Mouse (Mus musculus) urinary bladder, adult 2 months (tissue): ENCODE measurements around the gene Olfr1389. TPM values are rescaled to one million over a fixed set of nuclear protein-coding genes. Genes with fewer than 3 reads are reported as not detected.
"Not testable (repeated sequence)": the region's sequence is repeated elsewhere in the genome, so short reads cannot be mapped to it uniquely, and the experiment has no call there.

Source experiments
- DNase-seq: peaks from one replicate; pipeline ENCODE4 v3.0.0; 2022; ENCODE audit warnings: low spot score
- polyA plus RNA-seq: library from polyadenylated mRNA; depleted of rRNA; stranded (reverse); fragments of >200 nt; gene quantifications from 2 replicates; pipeline ENCODE4 v1.2.3, GENCODE M21; 2012; rRNA removed

Gene Olfr1389
- polyA plus RNA-seq: not detected in 2 replicates

- DNase-seq: no peak
Observed at GRCm38 (mm10) chr11:49422767-49423166, at the start of gene Olfr1389. Gene Olfr1389 (plus strand): TSS chr11:49423067.

DNA sequence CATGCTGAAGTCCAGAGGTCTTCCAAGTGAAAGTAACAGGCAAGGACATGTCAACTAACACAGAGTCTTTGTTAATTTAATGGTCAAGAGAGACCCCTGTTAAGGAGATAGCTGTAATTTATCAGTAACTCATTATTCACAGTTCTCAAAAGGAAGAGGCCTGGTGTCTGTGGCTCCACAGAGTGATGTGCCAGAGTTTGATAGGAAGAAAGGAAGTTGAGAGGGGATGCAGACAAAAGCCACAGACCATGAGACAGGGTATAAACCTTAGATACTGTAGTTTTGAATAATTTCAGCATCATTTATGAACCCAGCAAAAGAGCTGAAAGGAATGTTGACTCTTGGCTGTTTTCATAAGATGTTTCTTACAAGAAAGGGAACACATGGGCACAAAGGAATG, 39.7 kb upstream of the Olfr1389 start:
- DNase-seq: no peak

DNA sequence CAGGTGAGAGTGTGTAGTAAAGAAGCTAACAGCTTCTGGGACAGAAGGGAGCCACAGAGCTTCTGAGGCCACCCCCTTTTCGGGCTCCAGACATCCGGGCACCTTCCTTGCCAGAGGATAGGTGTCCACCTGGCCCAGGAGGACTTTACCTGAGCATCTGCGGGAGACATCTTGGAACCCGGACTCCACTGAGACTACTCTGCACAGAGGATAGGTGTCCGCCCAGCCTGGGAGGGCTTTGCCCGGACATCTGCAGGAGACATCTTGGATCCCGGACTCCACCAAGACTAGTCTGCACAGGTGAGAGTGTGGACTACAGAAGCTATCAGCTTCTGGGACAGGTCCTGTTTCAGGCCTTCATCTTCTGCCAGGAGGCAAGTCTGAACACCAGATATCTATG, 36.7 kb upstream of the Olfr1389 start:
- not testable (repeated sequence) for DNase-seq

DNA sequence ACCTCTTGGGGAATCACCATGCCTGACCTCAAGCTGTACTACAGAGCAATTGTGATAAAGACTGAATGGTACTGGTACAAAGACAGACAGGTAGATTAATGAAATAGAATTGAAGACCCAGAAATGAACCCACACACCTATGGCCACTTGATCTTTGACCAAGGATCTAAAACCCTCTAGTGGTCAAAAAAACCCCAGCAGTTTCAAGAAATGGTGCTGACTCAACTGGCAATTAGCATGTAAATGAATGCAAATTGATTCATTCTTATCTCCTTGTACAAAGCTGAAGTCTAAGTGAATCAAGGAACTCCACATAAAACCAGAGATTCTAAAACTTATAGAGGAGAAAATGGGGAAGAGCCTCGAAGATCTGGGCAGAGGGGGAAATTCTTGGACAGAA, 30.2 kb upstream of the Olfr1389 start:
- DNase-seq: not testable (repeated sequence)

DNA sequence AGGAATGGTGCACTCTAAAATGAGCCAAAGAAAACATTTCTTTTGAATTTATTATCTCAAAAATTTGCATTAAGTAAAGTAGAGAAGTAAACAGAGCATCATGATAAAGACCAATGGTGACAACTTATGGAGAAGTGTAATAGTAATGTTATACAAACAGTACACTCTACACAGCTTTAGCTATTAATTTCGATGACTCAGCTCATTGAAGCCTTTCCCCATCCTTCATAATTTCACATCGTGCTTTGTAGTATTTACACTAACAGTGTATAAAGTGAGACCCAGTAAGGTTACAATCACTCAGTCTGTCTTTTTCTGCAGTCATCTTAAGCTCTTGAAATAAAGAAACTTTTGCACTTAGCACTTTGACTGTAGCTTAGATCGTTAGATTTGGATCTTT, 16.1 kb upstream of the Olfr1389 start:
- no peak for DNase-seq

DNA sequence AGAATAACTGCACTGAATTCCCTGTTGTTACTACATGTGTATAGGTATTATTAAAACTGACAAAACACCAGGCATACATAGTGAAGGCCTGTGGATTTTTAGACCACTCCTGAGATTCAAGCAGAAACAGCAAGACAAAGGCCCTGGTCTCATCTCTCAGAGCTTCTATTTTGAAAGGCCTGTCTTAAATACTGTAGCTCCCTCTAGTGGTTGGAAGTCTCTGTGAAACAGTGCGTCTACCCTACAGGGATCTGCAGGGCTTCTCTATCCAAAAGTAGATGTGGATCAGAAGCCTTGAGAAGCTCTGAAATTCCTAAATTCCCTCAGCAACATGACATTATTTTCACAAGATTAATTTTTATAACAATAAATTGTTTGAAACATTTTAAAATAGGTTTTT, 12.3 kb upstream of the Olfr1389 start:
- DNase-seq: no peak

- DNase-seq: no peak
Observed at GRCm38 (mm10) chr11:49425257-49425927, 2.5 kb downstream of the Olfr1389 start.

GRCm38 (mm10) chr11:49429641-49430040, 6.8 kb downstream of the Olfr1389 start:
- no peak for DNase-seq

- no peak for DNase-seq
Observed at GRCm38 (mm10) chr11:49436411-49436810, 13.5 kb downstream of the Olfr1389 start, which contains the start of gene Olfr1388. Gene Olfr1388 (plus strand): TSS chr11:49436624.

GRCm38 (mm10) chr11:49455043-49455442, 32.2 kb downstream of the Olfr1389 start, which contains the start of gene Olfr1387:
Gene Olfr1387 (plus strand): TSS chr11:49455343.
- DNase-seq: no peak

- not testable (repeated sequence) for DNase-seq
Observed at GRCm38 (mm10) chr11:49464746-49465145, 41.9 kb downstream of the Olfr1389 start, which contains the start of gene Olfr1386. Gene Olfr1386 (plus strand): TSS chr11:49465046.

Other genes starting within 250 kb of the Olfr1389 start
- gene Btnl9, start 235.9 kb upstream of the Olfr1389 start, polyA plus RNA-seq: 0.62 and 0.73 TPM in 2 replicates
- gene Zfp62, start 219.8 kb upstream of the Olfr1389 start, polyA plus RNA-seq: 12.4 and 17.0 TPM in 2 replicates
- gene Mgat1, start 178.9 kb upstream of the Olfr1389 start, polyA plus RNA-seq: 61.8 and 63.4 TPM in 2 replicates
- gene Olfr1393, start 144.8 kb upstream of the Olfr1389 start, polyA plus RNA-seq: 0.06 and 0.12 TPM in 2 replicates
- gene Olfr1392, start 137.8 kb upstream of the Olfr1389 start, polyA plus RNA-seq: 0.10 and 0.15 TPM in 2 replicates
- not detected in 2 replicates for gene Olfr10, start 118.3 kb upstream of the Olfr1389 start, polyA plus RNA-seq
- not detected in 2 replicates for gene Olfr1391, start 100.3 kb upstream of the Olfr1389 start, polyA plus RNA-seq
- gene Olfr1390, start 87.9 kb upstream of the Olfr1389 start, polyA plus RNA-seq: not detected in 2 replicates
- 0.04 and 0.14 TPM in 2 replicates for gene Olfr1388, start 13.6 kb downstream of the Olfr1389 start, polyA plus RNA-seq
- not detected in 2 replicates for gene Olfr1387, start 32.3 kb downstream of the Olfr1389 start, polyA plus RNA-seq
- gene Olfr1386, start 42.0 kb downstream of the Olfr1389 start, polyA plus RNA-seq: not detected in 2 replicates
- not detected in 2 replicates for gene Olfr1385, start 66.0 kb downstream of the Olfr1389 start, polyA plus RNA-seq
- gene Olfr1384, start 83.7 kb downstream of the Olfr1389 start, polyA plus RNA-seq: not detected in 2 replicates
- gene Olfr1383, start 96.6 kb downstream of the Olfr1389 start, polyA plus RNA-seq: not detected in 2 replicates
- gene Olfr1382, start 105.2 kb downstream of the Olfr1389 start, polyA plus RNA-seq: not detected in 2 replicates
- not detected in 2 replicates for gene Olfr1381, start 120.4 kb downstream of the Olfr1389 start, polyA plus RNA-seq
- not detected in 2 replicates for gene Olfr1380, start 133.8 kb downstream of the Olfr1389 start, polyA plus RNA-seq
- 4.2 and 6.3 TPM in 2 replicates for gene Flt4, start 186.2 kb downstream of the Olfr1389 start, polyA plus RNA-seq
- 0.19 and 0.26 TPM in 2 replicates for gene Scgb3a1, start 240.5 kb downstream of the Olfr1389 start, polyA plus RNA-seq